In the genomic region with DNA sequence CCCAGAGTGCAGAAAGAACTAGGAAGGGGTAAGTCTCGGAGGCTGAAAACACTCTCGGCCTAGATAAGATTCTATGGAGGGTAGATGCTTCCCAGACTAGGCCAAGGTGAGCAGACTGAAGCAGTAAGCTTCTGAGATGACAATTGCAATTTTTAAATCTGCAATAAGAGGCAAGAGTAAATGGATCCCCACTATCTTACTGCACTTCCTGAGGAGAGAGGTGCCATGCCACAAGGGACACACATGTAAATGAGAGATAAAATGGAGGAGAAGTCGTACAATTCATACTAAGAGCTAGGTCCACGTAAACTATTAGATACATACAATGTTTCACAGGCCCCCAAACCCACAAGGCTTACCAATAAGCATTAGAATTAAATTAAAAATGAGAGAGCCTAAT, we compare ENCODE assay signal across 26 mouse cellular contexts. TPM values are rescaled to one million over a fixed set of nuclear protein-coding genes. Genes with fewer than 3 reads are reported as not detected.
DNase-seq lines count a peak whose midpoint lies in the region; ATAC-seq and TF ChIP-seq lines count a peak whose summit lies in the region.
"Had no signal": no experiment of that assay in that cellular context is flagged by ENCODE, and none has a peak within 500 bp of the region (broad histone marks: within the 10 kb centered on the region; RNA-seq: fewer than 3 reads in every experiment).

No protein-coding gene starts in this region.

- peaks cover 15% of the 10 kb centered on the region for H3K4me1 ChIP-seq in liver, embryonic 11.5 days (replicated peaks; ENCODE audit: control insufficient read depth, insufficient read depth, low read length)
- H3K4me1 ChIP-seq in liver, postnatal 0 days (ENCODE audit: insufficient read depth), result peaks cover 10% of the 10 kb centered on the region
- peaks cover 16 to 18% of the 10 kb centered on the region in 2 experiments for H3K4me1 ChIP-seq in MEL (ENCODE audit: control insufficient read depth in 1 of 2, insufficient read depth in 2 of 2, low read length in 2 of 2)
- peaks cover 10 to 13% of the 10 kb centered on the region in 2 experiments for H3K4me1 ChIP-seq in liver, embryonic 14.5 days (replicated peaks; ENCODE audit: control insufficient read depth in 2 of 2, insufficient read depth in 2 of 2, low read length in 1 of 2)
- peaks cover 4% of the 10 kb centered on the region for H3K4me1 ChIP-seq in lung, adult 2 months (ENCODE audit: control insufficient read depth, insufficient read depth, low read length)

- peaks cover 9% of the 10 kb centered on the region for H3K79me2 ChIP-seq in MEL (ENCODE audit: control insufficient read depth, insufficient read depth, low read length, poor library complexity)

- no peak for TF ChIP-seq POLR2A in MEL (IDR thresholded peaks at IDR 0.05; ENCODE audit: control insufficient read depth in 1 of 2, insufficient read depth in 1 of 2, low read depth in 1 of 2, low read length in 2 of 2, poor library complexity in 1 of 2)
- no peak for TF ChIP-seq POLR2A in lung, adult 2 months (IDR thresholded peaks at IDR 0.05; ENCODE audit: borderline replicate concordance, extremely low read depth, low read depth, low read length)

- no peak overlapping the region for H3K27ac ChIP-seq in liver, embryonic 11.5 days (ENCODE audit: low read depth, low read length)
- H3K27ac ChIP-seq in liver, postnatal 0 days (ENCODE audit: low read depth), result no peak overlapping the region
- H3K27ac ChIP-seq in MEL (ENCODE audit: control insufficient read depth, low read depth, low read length), result peak overlapping the region; percentile 63
- no peak overlapping the region for H3K27ac ChIP-seq in liver, embryonic 14.5 days
- H3K27ac ChIP-seq: embryonic facial prominence, embryonic 13.5 days; embryonic facial prominence, embryonic 15.5 days; forebrain, embryonic 10.5 days; forebrain, embryonic 12.5 days had no signal

- peak overlapping the region; percentile 4; the same call in 1 of the 2 replicates for H3K4me2 ChIP-seq in liver, embryonic 11.5 days
- H3K4me2 ChIP-seq in liver, postnatal 0 days (ENCODE audit: low read depth, low read length), result no peak overlapping the region
- H3K4me2 ChIP-seq in liver, embryonic 14.5 days (ENCODE audit: low read depth), result no peak overlapping the region
- H3K4me2 ChIP-seq: embryonic facial prominence, embryonic 13.5 days; embryonic facial prominence, embryonic 15.5 days; forebrain, embryonic 12.5 days had no signal

- H3K9ac ChIP-seq in liver, embryonic 11.5 days (ENCODE audit: low read depth, low read length), result no peak overlapping the region
- H3K9ac ChIP-seq in liver, postnatal 0 days (replicated peaks), result no peak overlapping the region
- 0 out of 2 replicates have a peak overlapping the region, but pooled peaks have one; percentile 6 for H3K9ac ChIP-seq in MEL (ENCODE audit: control insufficient read depth, low read depth, low read length, poor library complexity, severe bottlenecking)
- H3K9ac ChIP-seq in liver, embryonic 14.5 days (replicated peaks), result peak overlapping the region; percentile 9; the same call in 1 of the 2 replicates
- H3K9ac ChIP-seq: embryonic facial prominence, embryonic 13.5 days; embryonic facial prominence, embryonic 15.5 days; forebrain, embryonic 12.5 days had no signal

- peaks cover 2% of the 10 kb centered on the region; the same call in 1 of the 2 replicates for H3K36me3 ChIP-seq in liver, embryonic 11.5 days (ENCODE audit: control insufficient read depth, insufficient read depth, low read length)
- 0 out of 2 replicates have a peak, but pooled peaks cover 3% of the 10 kb centered on the region for H3K36me3 ChIP-seq in liver, postnatal 0 days (replicated peaks; ENCODE audit: insufficient read depth, low read length)
- peaks cover 0 to 23% of the 10 kb centered on the region in 2 experiments; a peak in 3 of 4 replicates for H3K36me3 ChIP-seq in MEL (ENCODE audit: control insufficient read depth in 1 of 2, insufficient read depth in 2 of 2, low read length in 2 of 2)
- H3K36me3 ChIP-seq in liver, embryonic 14.5 days (replicated peaks; ENCODE audit: control insufficient read depth, insufficient read depth, low read depth), result no peaks in the 10 kb centered on the region

- H3K4me3 ChIP-seq in liver, embryonic 11.5 days (ENCODE audit: low read depth, low read length), result no peak overlapping the region
- H3K4me3 ChIP-seq in liver, postnatal 0 days (ENCODE audit: low read depth, low read length), result no peak overlapping the region
- H3K4me3 ChIP-seq in MEL (ENCODE audit: control insufficient read depth in 1 of 2, insufficient read depth in 1 of 2, low read depth in 2 of 2, low read length in 2 of 2), result no peak overlapping the region
- H3K4me3 ChIP-seq in liver, embryonic 14.5 days (ENCODE audit: insufficient read depth in 1 of 2, low read depth in 2 of 2, low read length in 2 of 2), result no peak overlapping the region
- H3K4me3 ChIP-seq in lung, adult 2 months (replicated peaks; ENCODE audit: extremely low read depth, low read depth, low read length), result no peak overlapping the region
- H3K4me3 ChIP-seq: embryonic facial prominence, embryonic 13.5 days; embryonic facial prominence, embryonic 15.5 days; erythroblast, embryonic 14.5 days; forebrain, embryonic 10.5 days; forebrain, embryonic 12.5 days had no signal

- no peak for ATAC-seq in liver, embryonic 11.5 days (replicated peaks; ENCODE audit: low FRiP score)
- ATAC-seq in liver, postnatal 0 days, result no peak
- no peak for ATAC-seq in liver, embryonic 14.5 days (ENCODE audit: insufficient read depth)
- ATAC-seq: CD4-positive, CD25-positive, alpha-beta regulatory T cell, adult 4 months; forebrain, embryonic 14.5 days; forebrain, embryonic 16.5 days had no signal

- no peak for TF ChIP-seq RAD21 in MEL (IDR thresholded peaks at IDR 0.05; ENCODE audit: low read depth, low read length)

- no peaks in the 10 kb centered on the region for H3K27me3 ChIP-seq in liver, embryonic 11.5 days (replicated peaks; ENCODE audit: control insufficient read depth, insufficient read depth, low read length)
- no peaks in the 10 kb centered on the region for H3K27me3 ChIP-seq in liver, postnatal 0 days (ENCODE audit: insufficient read depth, low read length)
- H3K27me3 ChIP-seq in MEL (ENCODE audit: control insufficient read depth in 1 of 2, insufficient read depth in 2 of 2, low read length in 2 of 2), result no peaks in the 10 kb centered on the region
- H3K27me3 ChIP-seq in liver, embryonic 14.5 days (ENCODE audit: control insufficient read depth, insufficient read depth, low read length), result no peaks in the 10 kb centered on the region
- H3K27me3 ChIP-seq: CH12.LX; embryonic facial prominence, embryonic 13.5 days; embryonic facial prominence, embryonic 15.5 days; forebrain, embryonic 12.5 days had no signal

- H3K9me3 ChIP-seq in liver, embryonic 11.5 days (ENCODE audit: control insufficient read depth, low read length), result no peaks in the 10 kb centered on the region
- H3K9me3 ChIP-seq in liver, postnatal 0 days (ENCODE audit: low read length), result no peaks in the 10 kb centered on the region
- no peaks in the 10 kb centered on the region for H3K9me3 ChIP-seq in MEL (replicated peaks; ENCODE audit: insufficient read depth, low read length)
- H3K9me3 ChIP-seq in liver, embryonic 14.5 days (ENCODE audit: control insufficient read depth, low read length), result no peaks in the 10 kb centered on the region; the same call in 1 of the 2 replicates
- H3K9me3 ChIP-seq: embryonic facial prominence, embryonic 13.5 days; embryonic facial prominence, embryonic 15.5 days; forebrain, embryonic 12.5 days; G1E had no signal

- DNase-seq in liver, embryonic 11.5 days (ENCODE audit: low spot score), result no peak
- no peak for DNase-seq in liver, postnatal 0 days
- DNase-seq in MEL (ENCODE audit: low read depth, low spot score), result peak; percentile 65
- DNase-seq in liver, embryonic 14.5 days (ENCODE audit: low read depth in 3 of 3, low spot score in 3 of 3), result no peak
- DNase-seq in lung, adult 2 months, result no peak
- DNase-seq: adrenal gland, adult 2 months; adrenal gland, postnatal 10 days; adrenal gland, postnatal 25 days; B cell, adult 2 months; cerebellum, adult 11 months; cerebellum, adult 18-20 months; cerebellum, adult 8-10 months; cerebellum, adult 9-11 months; cerebellum, postnatal 14 days; cerebellum, postnatal 36 days; embryo, embryonic 11 days had no signal

- WGBS in liver, embryonic 11.5 days, result 58% methylated on average over 4 of the region's 4 CpGs
- 57% methylated on average over 4 of the region's 4 CpGs for WGBS in liver, postnatal 0 days (ENCODE audit: insufficient replicate concordance)
- WGBS in liver, embryonic 14.5 days (ENCODE audit: insufficient replicate concordance), result 31% methylated on average over 4 of the region's 4 CpGs
- WGBS in lung, adult 2 months, result 91% methylated on average over 4 of the region's 4 CpGs

- TF ChIP-seq CTCF in liver, postnatal 0 days (IDR thresholded peaks at IDR 0.05; ENCODE audit: low read depth), result no peak
- no peak for TF ChIP-seq CTCF in MEL (IDR thresholded peaks at IDR 0.05 in 2 of 3, conservative IDR thresholded peaks at IDR 0.05 in 1 of 3; ENCODE audit: control insufficient read depth in 1 of 3, insufficient read depth in 1 of 3, low read depth in 2 of 3, low read length in 3 of 3, poor library complexity in 1 of 3, severe bottlenecking in 1 of 3)
- TF ChIP-seq CTCF in liver, embryonic 14.5 days (IDR thresholded peaks at IDR 0.05; ENCODE audit: low read depth), result no peak
- TF ChIP-seq CTCF in lung, adult 2 months (IDR thresholded peaks at IDR 0.05; ENCODE audit: insufficient read depth, low read length), result no peak

- no peak for TF ChIP-seq EP300 in liver, postnatal 0 days (IDR thresholded peaks at IDR 0.05; ENCODE audit: low read depth)
- peak; percentile 75 to 78 for TF ChIP-seq EP300 in MEL (IDR thresholded peaks at IDR 0.05; ENCODE audit: low read depth in 1 of 2, low read length in 2 of 2)
- TF ChIP-seq EP300 in liver, embryonic 14.5 days (IDR thresholded peaks at IDR 0.05; ENCODE audit: low read depth), result no peak

RNA-seq across cellular contexts. Expression of a gene that starts 4.2 kb away (rescaled TPM):
- 4.2 and 4.7 TPM in 2 replicates for polyA plus RNA-seq in liver, embryonic 11.5 days (2014; fragmentation: Nextera tagmentation; extraction: Ambion mirVana)
- 1.2 and 1.4 TPM in 2 replicates for polyA plus RNA-seq in liver, postnatal 0 days (2015; fragmentation: Nextera tagmentation; extraction: Ambion mirVana)
- 4.4 and 5.3 TPM in 2 replicates for total RNA-seq in MEL (2012; rRNA removed)
- polyA plus RNA-seq in MEL (2012; ENCODE audit: insufficient read depth in 1 of 2, insufficient read length in 2 of 2, low read depth in 1 of 2, low replicate concordance in 2 of 2, missing spikeins in 1 of 2), result 1 to 10 TPM in 1 of 2 experiments, not detected in 1; 7.4 TPM
- 1.2 and 1.4 TPM in 2 replicates for polyA plus RNA-seq in liver, embryonic 14.5 days (2012; rRNA removed)
- 1.3 and 1.4 TPM in 2 replicates for polyA plus RNA-seq in liver, embryonic 14.5 days (2014; fragmentation: Nextera tagmentation; extraction: Ambion mirVana)
- polyA plus RNA-seq in lung, adult 2 months (2012; rRNA removed), result 2.6 and 2.9 TPM in 2 replicates

RNA-seq across cellular contexts. Expression of a gene that starts 19.8 kb away (rescaled TPM):
- 257 and 272 TPM in 2 replicates for polyA plus RNA-seq in liver, embryonic 11.5 days (2014; fragmentation: Nextera tagmentation; extraction: Ambion mirVana)
- 9.9 and 13.9 TPM in 2 replicates for polyA plus RNA-seq in liver, postnatal 0 days (2015; fragmentation: Nextera tagmentation; extraction: Ambion mirVana)
- total RNA-seq in MEL (2012; rRNA removed), result 570 and 748 TPM in 2 replicates
- polyA plus RNA-seq in MEL (2012; ENCODE audit: insufficient read depth in 1 of 2, insufficient read length in 2 of 2, low read depth in 1 of 2, low replicate concordance in 2 of 2, missing spikeins in 1 of 2), result 100 to 1,000 TPM in 1 of 2 experiments, 10 to 100 TPM in 1; 85.7 to 610 TPM
- 23.5 and 25.0 TPM in 2 replicates for polyA plus RNA-seq in liver, embryonic 14.5 days (2012; rRNA removed)
- 25.8 and 31.6 TPM in 2 replicates for polyA plus RNA-seq in liver, embryonic 14.5 days (2014; fragmentation: Nextera tagmentation; extraction: Ambion mirVana)
- 20.8 and 28.8 TPM in 2 replicates for polyA plus RNA-seq in lung, adult 2 months (2012; rRNA removed)

Comparison
In these comparisons a context has a peak if more than half of its experiments do, and no peak if none do; other contexts are left out.
1. H3K9ac ChIP-seq: peak in MEL (single experiment) and liver, embryonic 14.5 days (single experiment); none in liver, embryonic 11.5 days (single experiment) and liver, postnatal 0 days (single experiment).